Mouse (Mus musculus): ENCODE data around the gene Ifnar1. TPM values are rescaled to one million over a fixed set of nuclear protein-coding genes. Genes with fewer than 3 reads are reported as not detected.
A peak's percentile ranks its signal among the peaks of the same experiment; 100 is the strongest.

The Ifnar1 gene
- total and polyA plus RNA-seq, 2 experiments from 2014 or later, result 33.6 to 82.6 TPM

- Histone ChIP-seq H3K27ac (ENCODE audit: low read depth, low read length) (no peak overlapping the region), H3K36me3 (ENCODE audit: insufficient read depth) (no peaks in the 10 kb centered on the region), H3K4me1 (ENCODE audit: insufficient read depth) (no peaks in the 10 kb centered on the region), H3K9me3 (ENCODE audit: low read length) (no peaks in the 10 kb centered on the region), H3K4me3 (ENCODE audit: low read depth, low read length) (no peak overlapping the region), H3K9ac (no peak overlapping the region), H3K27me3 (ENCODE audit: insufficient read depth, low read length) (no peaks in the 10 kb centered on the region), H3K4me2 (ENCODE audit: low read depth) (no peak overlapping the region)
- DNase-seq (no peak), ATAC-seq (no peak)
- WGBS, result 77% methylated on average over 11 of the region's 11 CpGs
- TF ChIP-seq CTCF (IDR thresholded peaks at IDR 0.05; ENCODE audit: low read depth), result no peak
These were observed 23.9 kb upstream of the Ifnar1 start for GRCm38 (mm10) chr16:91461066-91461638.

GRCm38 (mm10) chr16:91461773-91462181, 23.3 kb upstream of the Ifnar1 start:
- Histone ChIP-seq H3K36me3 (ENCODE audit: insufficient read depth) (no peaks in the 10 kb centered on the region), H3K9me3 (ENCODE audit: low read length) (no peaks in the 10 kb centered on the region), H3K27me3 (ENCODE audit: insufficient read depth, low read length) (no peaks in the 10 kb centered on the region), H3K4me1 (ENCODE audit: insufficient read depth) (no peaks in the 10 kb centered on the region), H3K27ac (ENCODE audit: low read depth, low read length) (no peak overlapping the region), H3K9ac (no peak overlapping the region), H3K4me3 (ENCODE audit: low read depth, low read length) (no peak overlapping the region), H3K4me2 (ENCODE audit: low read depth) (no peak overlapping the region)
- TF ChIP-seq CTCF (IDR thresholded peaks at IDR 0.05; ENCODE audit: low read depth), result no peak
- WGBS, result 59% methylated on average over 9 of the region's 9 CpGs
- no peak for DNase-seq
- no peak for ATAC-seq

- H3K27me3 ChIP-seq (ENCODE audit: insufficient read depth, low read length), result no peaks in the 10 kb centered on the region
- no peaks in the 10 kb centered on the region for H3K36me3 ChIP-seq (ENCODE audit: insufficient read depth)
- no peaks in the 10 kb centered on the region for H3K9me3 ChIP-seq (ENCODE audit: low read length)
- DNase-seq, result no peak
- no peak overlapping the region for H3K4me3 ChIP-seq (ENCODE audit: low read depth, low read length)
- no peak for ATAC-seq
- TF ChIP-seq CTCF (IDR thresholded peaks at IDR 0.05; ENCODE audit: low read depth), result no peak
- WGBS, result 82% methylated on average over 3 of the region's 3 CpGs
- no peak overlapping the region for H3K27ac ChIP-seq (ENCODE audit: low read depth, low read length)
- no peak overlapping the region for H3K9ac ChIP-seq
- H3K4me2 ChIP-seq (ENCODE audit: low read depth), result no peak overlapping the region
- no peaks in the 10 kb centered on the region for H3K4me1 ChIP-seq (ENCODE audit: insufficient read depth)
These were observed 22.4 kb upstream of the Ifnar1 start for GRCm38 (mm10) chr16:91462644-91463043.

- H3K9ac ChIP-seq, result no peak overlapping the region
- TF ChIP-seq CTCF (IDR thresholded peaks at IDR 0.05; ENCODE audit: low read depth), result no peak
- no peaks in the 10 kb centered on the region for H3K4me1 ChIP-seq (ENCODE audit: insufficient read depth)
- ATAC-seq, result no peak
- H3K36me3 ChIP-seq (ENCODE audit: insufficient read depth), result no peaks in the 10 kb centered on the region
- H3K9me3 ChIP-seq (ENCODE audit: low read length), result no peaks in the 10 kb centered on the region
- no peak overlapping the region for H3K4me2 ChIP-seq (ENCODE audit: low read depth)
- WGBS, result 94% methylated on average over 2 of the region's 2 CpGs
- no peak overlapping the region for H3K27ac ChIP-seq (ENCODE audit: low read depth, low read length)
- H3K4me3 ChIP-seq (ENCODE audit: low read depth, low read length), result no peak overlapping the region
- no peaks in the 10 kb centered on the region for H3K27me3 ChIP-seq (ENCODE audit: insufficient read depth, low read length)
- no peak for DNase-seq
These were observed 21.6 kb upstream of the Ifnar1 start for GRCm38 (mm10) chr16:91463400-91463799.

GRCm38 (mm10) chr16:91463836-91464400, 21.1 kb upstream of the Ifnar1 start:
- DNase-seq (no peak), ATAC-seq (no peak)
- Histone ChIP-seq H3K27me3 (ENCODE audit: insufficient read depth, low read length) (no peaks in the 10 kb centered on the region), H3K9ac (peak overlapping the region; percentile 70), H3K4me1 (ENCODE audit: insufficient read depth) (no peaks in the 10 kb centered on the region), H3K36me3 (ENCODE audit: insufficient read depth) (no peaks in the 10 kb centered on the region), H3K27ac (ENCODE audit: low read depth, low read length) (peak overlapping the region; percentile 81; the same call in 1 of the 2 replicates), H3K4me3 (ENCODE audit: low read depth, low read length) (peak overlapping the region; percentile 59), H3K4me2 (ENCODE audit: low read depth) (peak overlapping the region; percentile 96), H3K9me3 (ENCODE audit: low read length) (no peaks in the 10 kb centered on the region)
- WGBS, result 82% methylated on average over 4 of the region's 4 CpGs
- TF ChIP-seq CTCF (IDR thresholded peaks at IDR 0.05; ENCODE audit: low read depth), result no peak

GRCm38 (mm10) chr16:91464594-91465504, 20.2 kb upstream of the Ifnar1 start:
- H3K9me3 ChIP-seq (ENCODE audit: low read length), result no peaks in the 10 kb centered on the region
- no peaks in the 10 kb centered on the region for H3K4me1 ChIP-seq (ENCODE audit: insufficient read depth)
- H3K4me2 ChIP-seq (ENCODE audit: low read depth), result peak overlapping the region; percentile 96
- 2% methylated on average over 44 of the region's 44 CpGs for WGBS
- no peaks in the 10 kb centered on the region for H3K27me3 ChIP-seq (ENCODE audit: insufficient read depth, low read length)
- H3K36me3 ChIP-seq (ENCODE audit: insufficient read depth), result no peaks in the 10 kb centered on the region
- ATAC-seq, result peak; percentile 98
- no peak for TF ChIP-seq CTCF (IDR thresholded peaks at IDR 0.05; ENCODE audit: low read depth)
- H3K9ac ChIP-seq, result peak overlapping the region; percentile 70
- DNase-seq, result peak; percentile 93
- peak overlapping the region; percentile 59 for H3K4me3 ChIP-seq (ENCODE audit: low read depth, low read length)
- peak overlapping the region; percentile 81 for H3K27ac ChIP-seq (ENCODE audit: low read depth, low read length)

Data from forebrain, postnatal 0 days (tissue).